Mouse (Mus musculus) lung, adult 2 months (tissue): ENCODE data around the gene Gsk3b. TPM values are rescaled to one million over a fixed set of nuclear protein-coding genes. Genes with fewer than 3 reads are reported as not detected.

Experiments
- DNase-seq: peaks from one replicate; pipeline ENCODE4 v3.0.0; 2022
- H3K4me1 ChIP-seq: fragments of 200-500 bp; 2 replicates; pipeline ENCODE4 v1.6.1; 2011; ENCODE audit warnings: low read length; ENCODE audit not compliant: control insufficient read depth, insufficient read depth
- H3K4me3 ChIP-seq: fragments of 200-500 bp; replicated peaks from 2 replicates; pipeline ENCODE3; 2011; ENCODE audit warnings: low read depth, mild to moderate bottlenecking, control low read depth, low read length; ENCODE audit errors: extremely low read depth
- CTCF ChIP-seq: fragments of 200-500 bp; IDR thresholded peaks from 2 replicates; pipeline ENCODE4 v1.5.1; 2011; ENCODE audit warnings: mild to moderate bottlenecking, low read length, control low read depth; ENCODE audit not compliant: insufficient read depth
- POLR2A ChIP-seq: fragments of 200-500 bp; IDR thresholded peaks from 2 replicates; pipeline ENCODE4 v1.6.1; 2011; ENCODE audit warnings: low read depth, mild to moderate bottlenecking, control low read depth, low read length, borderline replicate concordance; ENCODE audit errors: extremely low read depth
- WGBS: fragments of 180-500 bp; shearing (Covaris S2); methylation state at CpG from one replicate; pipeline ENCODE4 v1.1.7; 2018; 5-methylcytosine and 5-hydroxymethylcytosine counted together
- polyA plus RNA-seq: library from polyadenylated mRNA; depleted of rRNA; stranded (reverse); fragments of >200 nt; gene quantifications from 2 replicates; pipeline ENCODE4 v1.2.3, GENCODE M21; 2012

Gsk3b gene
- polyA plus RNA-seq, 1 experiment: 20.8 TPM

DNA sequence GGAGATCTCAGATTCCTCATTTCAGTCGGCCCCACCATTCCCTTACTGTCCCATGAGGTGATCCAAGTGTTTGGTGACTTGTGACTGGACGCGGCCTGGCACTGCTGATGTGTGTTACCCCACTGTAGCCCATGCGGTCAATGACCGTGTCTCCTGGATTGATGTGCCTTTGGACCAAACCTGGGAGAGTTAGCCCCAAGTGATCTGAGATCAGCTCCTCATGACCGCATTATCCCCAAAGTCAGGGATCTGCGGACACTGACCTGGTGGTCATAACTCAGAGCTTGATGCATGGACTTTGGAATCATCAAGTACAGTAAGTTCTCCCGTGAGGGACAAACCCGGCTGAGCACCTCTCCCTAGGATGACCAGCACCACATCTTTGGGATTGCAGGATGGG lies 167.1 kb downstream of the Gsk3b start:
- TF ChIP-seq POLR2A (no peak), CTCF (no peak)
- H3K4me3 ChIP-seq: no peak overlapping the region
- no peak for DNase-seq
- 93% methylated on average over 9 of the region's 9 CpGs for WGBS
- no peaks in the 10 kb centered on the region for H3K4me1 ChIP-seq

DNA sequence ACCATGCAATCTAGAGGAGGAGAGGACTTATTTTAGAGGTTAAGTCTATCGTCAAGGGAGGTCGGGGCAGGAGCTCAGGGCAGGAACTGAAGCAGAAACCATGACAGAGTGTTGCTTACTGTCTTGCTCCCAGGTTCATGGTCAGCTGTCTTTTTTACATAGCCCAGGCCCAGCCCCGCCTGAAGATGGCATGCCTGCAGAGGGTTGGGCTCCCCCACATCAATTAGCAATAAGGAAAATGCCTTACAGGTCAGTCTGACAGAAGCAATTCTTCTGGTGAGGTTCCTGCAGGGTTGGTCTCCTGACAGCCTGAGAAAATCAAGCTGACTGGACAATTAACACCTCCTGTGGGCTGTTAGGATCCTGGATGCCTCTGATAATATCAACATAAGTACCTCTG lies 182.8 kb downstream of the Gsk3b start:
- no peaks in the 10 kb centered on the region for H3K4me1 ChIP-seq
- H3K4me3 ChIP-seq: no peak overlapping the region
- WGBS: 45% methylated on average over 3 of the region's 3 CpGs
- no peak for DNase-seq
- TF ChIP-seq CTCF: no peak
- no peak for TF ChIP-seq POLR2A

GRCm38 (mm10) chr16:38272483-38272882 lies 183.7 kb downstream of the Gsk3b start:
- Histone ChIP-seq H3K4me1 (no peaks in the 10 kb centered on the region), H3K4me3 (no peak overlapping the region)
- WGBS: 69% methylated on average over 5 of the region's 5 CpGs
- DNase-seq: no peak
- TF ChIP-seq POLR2A (no peak), CTCF (no peak)

DNA sequence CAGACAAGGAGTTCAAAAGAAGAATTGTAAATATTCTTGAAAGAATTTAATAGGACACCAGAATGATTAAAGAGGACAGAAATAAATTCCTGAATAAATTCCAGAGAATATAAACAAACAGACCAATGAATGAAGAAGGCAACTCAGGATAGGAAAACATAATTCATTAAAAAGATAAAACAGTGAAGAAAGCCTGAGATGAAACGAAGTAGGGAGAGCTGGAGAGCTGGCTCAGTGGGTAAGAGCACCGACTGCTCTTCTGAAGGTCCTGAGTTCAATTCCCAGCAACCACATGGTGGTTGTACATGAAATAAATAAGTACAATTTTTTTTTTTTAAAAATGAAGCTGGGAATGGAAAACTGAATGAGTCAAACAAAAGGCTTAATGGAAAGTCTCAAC lies 185.9 kb downstream of the Gsk3b start:
- Histone ChIP-seq H3K4me3 (no peak overlapping the region), H3K4me1 (no peaks in the 10 kb centered on the region)
- TF ChIP-seq CTCF (no peak), POLR2A (no peak)
- WGBS: 51% methylated on average over 2 of the region's 2 CpGs
- no peak for DNase-seq

DNA sequence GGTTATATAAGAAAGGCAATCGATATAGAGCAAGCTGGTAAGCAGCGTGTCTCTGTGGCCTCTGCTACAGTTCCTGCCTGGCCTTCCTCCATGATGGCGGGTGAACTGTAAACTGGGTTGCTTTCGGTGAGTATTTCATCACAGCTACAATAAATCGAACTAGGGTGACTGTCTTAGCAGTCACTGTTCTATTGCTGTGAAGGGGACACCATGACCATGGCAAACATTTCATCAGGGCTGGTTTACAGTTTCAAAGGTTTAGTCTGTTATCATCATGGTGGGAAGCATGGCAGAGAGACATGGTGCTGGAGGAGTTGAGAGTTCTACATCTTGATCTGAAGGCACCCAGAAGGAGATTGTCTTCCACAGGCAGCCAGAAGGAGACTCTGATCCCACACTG lies 191.0 kb downstream of the Gsk3b start:
- WGBS: 90% methylated on average over 5 of the region's 5 CpGs
- DNase-seq: no peak
- no peak overlapping the region for H3K4me3 ChIP-seq

GRCm38 (mm10) chr16:38280951-38281350 lies 192.2 kb downstream of the Gsk3b start:
- WGBS: 69% methylated on average over 7 of the region's 7 CpGs
- H3K4me1 ChIP-seq: no peaks in the 10 kb centered on the region
- no peak for DNase-seq
- no peak overlapping the region for H3K4me3 ChIP-seq
- no peak for TF ChIP-seq POLR2A
- TF ChIP-seq CTCF: no peak

More for the DNA sequence above, 191.0 kb downstream of the Gsk3b start:
- no peaks in the 10 kb centered on the region for H3K4me1 ChIP-seq
- TF ChIP-seq POLR2A: no peak
- TF ChIP-seq CTCF: no peak

DNA sequence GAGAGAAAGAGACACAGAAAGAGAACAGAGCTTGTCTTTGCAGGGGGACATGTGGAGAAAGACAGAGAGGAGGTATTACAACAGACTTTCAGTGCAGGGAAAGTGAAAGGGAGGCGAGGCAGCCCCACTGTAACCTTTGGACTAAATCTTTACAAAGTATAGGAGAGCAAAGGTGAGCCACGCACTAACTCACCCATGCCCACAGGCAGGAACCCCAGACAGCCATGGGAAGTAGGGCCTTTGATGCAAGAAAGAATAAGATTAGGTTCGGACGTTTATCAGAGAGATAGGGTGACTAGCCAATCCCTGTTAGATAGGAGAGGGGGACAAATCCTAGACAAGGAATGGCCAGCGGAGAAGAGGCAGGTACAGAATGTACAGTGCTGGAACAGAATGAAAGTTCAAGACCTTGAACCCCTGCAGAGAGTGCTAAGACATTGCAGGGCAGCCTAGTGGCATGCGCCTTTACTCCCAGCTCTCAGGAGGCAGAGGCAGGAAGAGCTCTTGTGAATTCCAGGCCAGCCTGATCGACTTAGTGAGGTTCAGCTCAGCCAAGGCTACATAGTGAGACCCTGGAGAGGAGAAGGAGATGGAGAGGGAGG lies 193.9 kb downstream of the Gsk3b start:
- 78% methylated on average over 7 of the region's 7 CpGs for WGBS

GRCm38 (mm10) chr16:38283300-38283699 lies 194.5 kb downstream of the Gsk3b start:
- no peak for TF ChIP-seq CTCF
- no peak for TF ChIP-seq POLR2A
- Histone ChIP-seq H3K4me3 (no peak overlapping the region), H3K4me1 (no peaks in the 10 kb centered on the region)
- no peak for DNase-seq
- 39% methylated on average over 3 of the region's 3 CpGs for WGBS

More for the DNA sequence above, 193.9 kb downstream of the Gsk3b start:
- no peak for DNase-seq
- Histone ChIP-seq H3K4me3 (no peak overlapping the region), H3K4me1 (no peaks in the 10 kb centered on the region)
- TF ChIP-seq CTCF (no peak), POLR2A (no peak)

GRCm38 (mm10) chr16:38285801-38286200 lies 197.0 kb downstream of the Gsk3b start:
- no peaks in the 10 kb centered on the region for H3K4me1 ChIP-seq
- DNase-seq: no peak
- 74% methylated on average over 7 of the region's 7 CpGs for WGBS
- H3K4me3 ChIP-seq: no peak overlapping the region
- TF ChIP-seq POLR2A (no peak), CTCF (no peak)

GRCm38 (mm10) chr16:38286541-38286940 lies 197.7 kb downstream of the Gsk3b start:
- no peak for DNase-seq
- WGBS: 45% methylated on average over 4 of the region's 4 CpGs

DNA sequence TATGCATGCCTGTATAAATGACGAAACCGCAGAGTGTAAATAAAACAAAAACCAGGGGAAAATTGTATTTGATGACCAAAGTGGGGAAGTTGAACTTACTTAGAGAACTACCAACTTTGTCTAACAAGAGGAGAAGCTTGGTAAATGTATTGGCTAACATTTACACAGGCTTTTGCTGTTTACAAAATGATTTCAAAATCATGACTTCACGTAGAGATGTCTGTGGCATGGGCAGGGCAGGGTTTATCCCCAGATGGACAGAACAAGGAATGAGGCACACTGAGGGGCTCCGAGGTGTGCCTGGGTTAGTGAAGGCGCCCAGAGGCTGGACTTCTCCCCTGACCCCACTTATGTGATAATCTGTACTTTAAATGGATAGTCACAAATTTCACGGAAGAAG lies 198.6 kb downstream of the Gsk3b start:
- no peak for TF ChIP-seq CTCF
- TF ChIP-seq POLR2A: no peak
- DNase-seq: no peak
- no peak overlapping the region for H3K4me3 ChIP-seq
- no peaks in the 10 kb centered on the region for H3K4me1 ChIP-seq
- WGBS: 64% methylated on average over 6 of the region's 6 CpGs

More at GRCm38 (mm10) chr16:38286541-38286940, 197.7 kb downstream of the Gsk3b start:
- TF ChIP-seq CTCF: no peak
- H3K4me3 ChIP-seq: no peak overlapping the region
- no peaks in the 10 kb centered on the region for H3K4me1 ChIP-seq
